Comparison of ENCODE assay signal across 8 mouse cellular contexts in the genomic region with DNA sequence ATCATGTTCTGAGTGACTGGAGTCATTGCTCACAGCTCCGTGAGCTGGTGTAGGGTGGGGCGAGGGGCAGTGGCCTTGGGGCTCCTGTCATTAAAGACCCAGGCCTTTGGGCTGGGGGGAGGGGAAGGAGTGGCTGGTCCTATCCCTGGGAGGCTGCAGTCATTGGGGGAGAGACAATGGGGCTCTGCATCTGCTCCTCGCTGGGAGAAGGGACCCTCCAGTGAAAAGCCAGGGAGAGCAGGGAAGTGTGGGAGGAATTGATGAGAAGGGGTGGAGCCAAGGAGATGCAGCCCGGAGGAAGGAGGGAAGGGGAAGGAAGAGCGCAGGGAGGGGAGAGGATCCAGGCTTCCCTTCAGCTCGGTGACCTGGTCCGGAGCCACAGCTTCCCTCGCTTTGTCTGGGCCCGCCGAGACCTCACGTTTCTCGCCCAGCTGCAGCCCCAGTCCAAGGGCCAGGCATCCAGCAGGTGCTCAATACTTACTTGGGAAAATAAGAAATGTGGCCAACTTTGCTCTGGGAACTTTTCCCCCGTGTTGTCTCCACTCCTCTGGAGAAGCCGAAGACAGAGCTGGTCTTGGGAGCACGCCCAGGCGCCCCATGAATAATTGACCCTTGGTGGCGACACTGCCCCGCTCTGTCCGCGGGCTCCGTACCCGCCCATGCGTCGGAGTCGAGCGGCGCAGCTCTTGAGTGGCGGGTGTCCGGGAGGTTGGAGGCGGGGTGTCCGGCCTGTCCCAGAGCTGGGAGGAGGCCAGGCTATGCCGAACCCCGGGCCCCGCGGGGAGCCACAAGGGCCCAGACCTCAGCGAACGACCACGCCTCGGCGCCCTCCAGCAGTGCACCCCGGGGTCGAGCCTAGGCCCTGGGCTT. TPM values are rescaled to one million over a fixed set of nuclear protein-coding genes. Genes with fewer than 3 reads are reported as not detected.
A peak's percentile ranks its signal among the peaks of the same experiment; 100 is the strongest.
DNase-seq lines count a peak whose midpoint lies in the region; ATAC-seq and TF ChIP-seq lines count a peak whose summit lies in the region.

Zfp710 (plus strand) TSS at position 294 of the 870 bp plus-strand sequence.

- no peaks in the 10 kb centered on the region for H3K27me3 ChIP-seq in embryonic facial prominence, embryonic 15.5 days
- no peaks in the 10 kb centered on the region for H3K27me3 ChIP-seq in heart, adult 2 months (ENCODE audit: control insufficient read depth, insufficient read depth, low read length)
- H3K27me3 ChIP-seq in midbrain, postnatal 0 days (ENCODE audit: insufficient read depth, low read length) = no peaks in the 10 kb centered on the region

- H3K4me3 ChIP-seq in embryonic facial prominence, embryonic 15.5 days (replicated peaks) = peak within 1 kb of the TSS; percentile 86
- peak within 1 kb of the TSS; percentile 59 for H3K4me3 ChIP-seq in heart, adult 2 months
- peak within 1 kb of the TSS; percentile 84 for H3K4me3 ChIP-seq in midbrain, postnatal 0 days (ENCODE audit: low read depth, low read length)

- H3K36me3 ChIP-seq in embryonic facial prominence, embryonic 15.5 days = no peaks in the 10 kb centered on the region
- no peaks in the 10 kb centered on the region for H3K36me3 ChIP-seq in heart, adult 2 months (ENCODE audit: control insufficient read depth, insufficient read depth, low read length)
- no peaks in the 10 kb centered on the region for H3K36me3 ChIP-seq in midbrain, postnatal 0 days (ENCODE audit: insufficient read depth, low read length)

- TF ChIP-seq EP300 in heart, adult 2 months (IDR thresholded peaks at IDR 0.05; ENCODE audit: insufficient read depth, low read depth, low read length) = 0 out of 2 replicates have a peak, but pooled peaks have one; percentile 47

- peak; percentile 68 for TF ChIP-seq CTCF in heart, adult 2 months (IDR thresholded peaks at IDR 0.05)
- peak; percentile 25; the same call in 1 of the 2 replicates for TF ChIP-seq CTCF in midbrain, postnatal 0 days (IDR thresholded peaks at IDR 0.05)

- ATAC-seq in embryonic facial prominence, embryonic 15.5 days (ENCODE audit: insufficient number of reproducible peaks, low FRiP score, low TSS enrichment, low read depth) = peak; percentile 77
- peak; percentile 60 for ATAC-seq in midbrain, postnatal 0 days (ENCODE audit: low FRiP score)

- peak; percentile 86 for DNase-seq in layer of hippocampus, adult 11-12 months (ENCODE audit: low spot score)
- no peak for DNase-seq in layer of hippocampus, adult 9-10 months (ENCODE audit: low spot score)
- peak; percentile 93 to 94 for DNase-seq in heart, adult 2 months
- DNase-seq in kidney, adult 8-10 months = peak; percentile 91
- DNase-seq in liver = peak; percentile 79
- peak; percentile 76 for DNase-seq in midbrain, postnatal 0 days (ENCODE audit: low spot score)
- peak; percentile 44 to 59 for DNase-seq in spleen, postnatal 14 days (ENCODE audit: low spot score in 2 of 2)

- H3K4me1 ChIP-seq in embryonic facial prominence, embryonic 15.5 days = peaks cover 37% of the 10 kb centered on the region
- H3K4me1 ChIP-seq in heart, adult 2 months (ENCODE audit: control insufficient read depth, insufficient read depth, low read length) = peaks cover 5% of the 10 kb centered on the region
- H3K4me1 ChIP-seq in midbrain, postnatal 0 days (ENCODE audit: insufficient read depth, low read length) = peaks cover 9% of the 10 kb centered on the region; the same call in 1 of the 2 replicates

- no peaks in the 10 kb centered on the region for H3K9me3 ChIP-seq in embryonic facial prominence, embryonic 15.5 days (replicated peaks)
- no peaks in the 10 kb centered on the region for H3K9me3 ChIP-seq in midbrain, postnatal 0 days (ENCODE audit: low read length)

- H3K9ac ChIP-seq in embryonic facial prominence, embryonic 15.5 days = peak within 1 kb of the TSS; percentile 74
- H3K9ac ChIP-seq in heart, adult 2 months (ENCODE audit: low read depth, low read length) = peak within 1 kb of the TSS; percentile 95
- peak within 1 kb of the TSS; percentile 80 for H3K9ac ChIP-seq in midbrain, postnatal 0 days (replicated peaks; ENCODE audit: low read length, poor library complexity, severe bottlenecking)

- 1% methylated on average over 42 of the region's 42 CpGs for WGBS in embryonic facial prominence, embryonic 15.5 days
- 4% methylated on average over 42 of the region's 42 CpGs for WGBS in heart, adult 2 months
- under 1% methylated on average over 42 of the region's 42 CpGs for WGBS in midbrain, postnatal 0 days

- intact Hi-C loops in heart, adult 2 months (cut with DNase I) = loop anchor here (2.0 to 10.0 kb wide), 6 partner anchors 38 to 1323 kb away; partner anchors contain the start of genes Ap3s2, Arpin and Rps17

- peak within 1 kb of the TSS; percentile 93 for H3K4me2 ChIP-seq in embryonic facial prominence, embryonic 15.5 days (replicated peaks)
- peak within 1 kb of the TSS; percentile 90 for H3K4me2 ChIP-seq in midbrain, postnatal 0 days (ENCODE audit: low read depth, low read length, poor library complexity, severe bottlenecking)

- peak; percentile 78 for TF ChIP-seq POLR2A in heart, adult 2 months (IDR thresholded peaks at IDR 0.05; ENCODE audit: insufficient read depth, low read depth, low read length)

- H3K27ac ChIP-seq in embryonic facial prominence, embryonic 15.5 days (replicated peaks) = peak within 1 kb of the TSS; percentile 98
- peak within 1 kb of the TSS; percentile 98 for H3K27ac ChIP-seq in heart, adult 2 months
- H3K27ac ChIP-seq in midbrain, postnatal 0 days (ENCODE audit: low read depth, low read length) = peak within 1 kb of the TSS; percentile 87

- no peaks in the 10 kb centered on the region for H3K79me2 ChIP-seq in heart, adult 2 months (replicated peaks; ENCODE audit: control insufficient read depth, insufficient read depth, low read length)

RNA-seq across cellular contexts. Expression of gene Zfp710, which starts in this region (rescaled TPM):
- 22.0 and 22.9 TPM in 2 replicates for polyA plus RNA-seq in embryonic facial prominence, embryonic 15.5 days (2015; fragmentation: Nextera tagmentation; extraction: Ambion mirVana)
- 10 to 100 TPM; 26.9 to 32.2 TPM for total RNA-seq in heart, adult 2 months (2021)
- 33.4 and 35.5 TPM in 2 replicates for polyA plus RNA-seq in heart, adult 2 months (2012; rRNA removed)
- total RNA-seq in midbrain, postnatal 0 days (2014; rRNA removed) = 25.1 and 33.6 TPM in 2 replicates
- polyA plus RNA-seq in midbrain, postnatal 0 days (2015; fragmentation: Nextera tagmentation; extraction: Ambion mirVana) = 9.8 and 10.7 TPM in 2 replicates
